Mouse (Mus musculus) telencephalon, adult 2 months (tissue): Measurements from ENCODE around the gene Cyfip1.
A peak's percentile ranks its signal among the peaks of the same experiment; 100 is the strongest.

Experiments
- DNase-seq: peaks from one replicate; pipeline ENCODE4 v3.0.0-alpha.2; 2011; ENCODE audit warnings: low read depth, low spot score

Gene Cyfip1

DNA sequence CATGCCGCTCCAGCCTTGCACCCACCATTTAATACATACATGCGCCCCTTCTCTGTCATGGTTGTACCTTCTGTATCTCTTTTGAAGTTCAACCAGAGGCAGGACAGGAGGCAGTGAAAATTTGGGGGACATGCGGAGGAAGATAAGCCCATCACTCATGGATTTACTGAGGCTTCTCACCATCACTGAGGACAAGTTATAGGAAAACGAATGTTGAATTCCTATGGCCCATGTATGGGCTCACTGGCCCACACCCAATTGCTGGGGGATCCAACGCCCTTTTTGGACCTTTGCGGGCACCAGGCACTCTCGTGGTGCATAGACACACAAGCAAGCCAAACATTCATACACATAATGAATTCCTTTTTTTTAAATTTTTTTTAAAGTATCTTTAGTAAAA is at the start of gene Cyfip1:
Gene Cyfip1 (plus strand): TSS at position 301 of the 400 bp plus-strand sequence.
- no peak for DNase-seq

GRCm38 (mm10) chr7:55792280-55792679 is 49.3 kb upstream of the Cyfip1 start:
- DNase-seq, result peak; percentile 77

GRCm38 (mm10) chr7:55793236-55793951 is 48.2 kb upstream of the Cyfip1 start:
- DNase-seq, result no peak

DNA sequence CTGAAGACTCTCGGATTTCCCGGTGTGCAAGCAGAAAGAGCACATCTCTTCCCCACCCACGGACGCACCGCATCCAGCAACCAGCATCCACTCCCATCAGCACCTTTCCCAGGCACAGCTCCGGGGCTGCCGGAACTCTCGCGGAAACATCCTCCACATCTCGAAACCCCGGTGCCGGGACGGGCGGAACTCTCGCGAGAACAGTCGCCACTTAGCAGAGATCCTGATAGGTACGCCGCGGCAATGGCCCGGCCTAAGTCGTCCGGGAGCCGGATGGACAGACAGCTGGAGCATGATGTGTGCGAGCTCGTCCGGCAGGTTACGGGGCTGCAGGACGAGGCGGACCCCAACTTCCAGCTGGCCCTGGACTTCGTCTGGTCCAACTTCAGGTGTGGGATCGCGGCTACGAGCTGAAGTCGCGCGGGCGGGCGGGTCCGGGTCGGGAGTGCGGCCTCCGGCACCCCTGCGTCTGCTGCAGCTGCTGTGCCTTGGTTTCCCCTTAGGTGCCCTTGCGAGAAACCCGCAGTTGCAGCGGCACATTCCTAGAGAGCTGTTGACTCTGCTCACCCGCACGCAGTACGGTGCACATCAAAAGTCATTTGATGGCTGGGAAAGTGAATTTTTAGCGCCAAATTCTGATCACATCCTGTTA is 47.5 kb upstream of the Cyfip1 start, which contains the start of gene Tubgcp5:
Gene Tubgcp5 (plus strand): TSS at position 203 of the 652 bp plus-strand sequence.
- peak; percentile 96 for DNase-seq

- no peak for DNase-seq
Measured at GRCm38 (mm10) chr7:55799981-55800380, 41.6 kb upstream of the Cyfip1 start.

DNA sequence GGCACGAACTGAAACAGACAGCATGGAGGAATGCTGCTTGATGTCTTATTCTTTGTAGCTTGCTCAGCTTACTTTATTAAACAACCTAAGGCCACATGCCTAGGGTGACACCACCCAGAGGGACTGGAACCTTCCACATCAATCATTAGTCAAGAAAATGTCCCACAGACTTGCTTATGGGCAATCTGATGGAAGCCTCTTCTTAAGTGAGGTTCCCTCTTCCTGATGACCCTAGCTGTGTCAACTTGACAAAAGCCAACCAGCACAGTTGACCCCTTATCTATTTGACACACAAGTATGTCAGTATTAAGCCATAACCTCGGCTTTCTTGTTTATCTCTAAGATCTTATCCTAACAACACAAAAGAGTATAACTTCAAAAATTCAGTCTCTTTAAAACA is 31.6 kb upstream of the Cyfip1 start:
- DNase-seq, result no peak

DNA sequence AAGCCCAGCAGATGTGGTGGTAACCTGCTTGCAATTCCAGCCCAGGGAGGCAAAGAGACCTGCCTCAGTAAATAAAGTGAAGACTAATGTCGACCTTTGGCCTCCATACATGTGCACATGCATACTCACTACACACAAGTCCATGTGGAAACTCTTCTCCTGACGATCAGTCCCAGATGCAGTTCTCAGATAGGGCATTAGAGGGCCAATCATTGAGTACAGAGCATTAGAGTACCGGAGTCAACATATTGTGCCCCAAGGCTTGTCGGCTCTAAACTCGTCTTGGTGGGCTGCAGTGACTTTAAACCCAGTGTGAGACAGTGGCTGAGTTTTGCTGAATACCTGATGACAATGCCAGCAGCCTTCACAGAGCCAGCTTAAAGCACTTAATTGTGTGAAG is 17.1 kb upstream of the Cyfip1 start:
- DNase-seq, result no peak

GRCm38 (mm10) chr7:55827551-55827950 is 14.0 kb upstream of the Cyfip1 start:
- DNase-seq, result no peak

- no peak for DNase-seq
Measured at GRCm38 (mm10) chr7:55836877-55837276, 4.7 kb upstream of the Cyfip1 start.

DNA sequence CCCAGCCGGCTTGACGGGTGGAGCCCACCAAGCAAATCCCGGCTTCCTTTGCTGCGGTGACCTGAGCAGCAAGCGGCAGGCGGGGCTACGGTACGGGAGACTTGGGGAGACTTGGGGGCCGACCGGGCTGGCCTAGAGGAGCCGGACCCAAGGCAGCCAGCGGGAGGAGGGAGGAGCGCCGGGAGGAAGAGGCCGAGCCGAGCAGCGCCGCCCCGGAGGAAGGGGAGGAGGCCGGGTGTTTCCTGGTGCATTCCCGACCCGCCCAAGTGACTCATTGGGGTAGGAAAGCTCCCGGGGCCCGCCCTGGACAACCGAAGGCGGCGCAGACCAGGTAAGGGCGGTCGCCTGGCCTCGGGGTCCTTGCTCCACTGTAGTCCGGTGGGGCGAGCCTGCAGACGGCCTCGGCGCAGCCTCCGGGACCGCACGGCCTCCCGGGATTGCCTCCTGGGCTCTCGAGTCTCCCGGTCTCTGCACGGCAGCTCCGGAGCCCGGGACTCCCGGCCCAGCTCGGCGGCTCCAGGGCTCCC is 495 bp downstream of the Cyfip1 start:
- peak; percentile 71 for DNase-seq

DNA sequence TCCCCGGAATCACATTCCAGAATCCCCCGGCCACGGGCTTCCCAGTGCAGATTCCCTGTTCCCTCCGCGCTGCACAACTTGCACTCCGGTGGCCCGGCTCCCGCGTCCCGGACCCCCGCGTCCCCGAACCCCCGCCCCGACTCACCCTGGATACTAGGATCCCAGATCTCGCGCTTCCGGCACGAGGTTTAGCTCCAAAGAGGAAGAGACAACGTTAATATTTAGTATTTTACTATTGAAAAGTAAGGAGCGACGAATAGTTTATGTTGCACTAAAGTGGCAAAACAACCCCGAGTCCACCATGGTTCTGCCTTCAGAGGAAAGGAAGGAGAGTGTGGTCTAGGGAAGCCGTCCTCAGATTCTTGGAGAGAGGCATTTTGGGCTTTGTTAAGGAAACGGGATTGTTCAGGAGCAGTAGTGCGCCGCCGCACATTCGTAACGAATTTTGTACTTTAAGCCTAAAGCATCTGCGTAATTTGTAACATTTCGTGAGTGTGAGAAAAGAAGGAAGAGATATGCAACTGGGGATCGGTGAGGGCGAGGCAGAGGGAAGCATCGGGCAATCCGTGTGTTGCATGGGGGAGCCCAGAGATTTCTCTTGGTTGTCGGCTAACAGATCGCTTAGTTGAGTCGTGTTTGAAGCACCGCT is 1.1 kb downstream of the Cyfip1 start:
- no peak for DNase-seq

DNA sequence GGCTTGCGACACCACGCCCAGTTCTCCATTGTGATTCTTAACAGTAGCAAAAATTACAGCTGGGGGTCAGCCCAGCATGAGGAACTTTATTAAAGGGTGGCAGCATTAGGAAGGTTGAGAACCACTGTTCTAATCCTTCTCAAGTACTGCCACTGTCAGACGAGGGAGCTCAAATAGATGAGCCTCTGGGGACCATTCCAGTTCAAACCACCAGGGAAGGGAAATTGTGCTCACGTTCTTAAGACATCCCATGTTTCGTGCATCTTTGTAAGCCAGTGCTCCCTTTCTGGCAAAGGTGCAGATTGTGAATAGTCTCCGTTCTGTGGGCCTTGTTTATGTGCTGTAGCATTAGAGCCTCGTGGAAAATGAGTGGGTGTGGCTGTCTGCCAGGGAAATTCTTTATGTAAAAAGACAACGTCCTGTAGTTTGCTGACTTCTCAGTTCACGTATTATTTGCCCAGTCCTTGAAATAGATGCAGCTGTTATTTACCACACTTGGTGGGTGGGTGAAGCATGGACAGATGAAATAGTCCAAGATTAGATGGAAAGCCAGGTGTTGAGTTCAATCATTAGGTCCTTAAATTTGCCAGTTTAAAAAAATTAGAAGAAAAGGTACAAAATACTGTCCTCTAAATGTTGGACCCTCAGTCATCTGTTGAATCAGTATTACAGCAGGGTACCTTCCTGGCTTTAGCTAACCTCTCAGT is 5.2 kb downstream of the Cyfip1 start:
- no peak for DNase-seq

GRCm38 (mm10) chr7:55849948-55850571 is 8.5 kb downstream of the Cyfip1 start:
- DNase-seq, result peak; percentile 92

DNA sequence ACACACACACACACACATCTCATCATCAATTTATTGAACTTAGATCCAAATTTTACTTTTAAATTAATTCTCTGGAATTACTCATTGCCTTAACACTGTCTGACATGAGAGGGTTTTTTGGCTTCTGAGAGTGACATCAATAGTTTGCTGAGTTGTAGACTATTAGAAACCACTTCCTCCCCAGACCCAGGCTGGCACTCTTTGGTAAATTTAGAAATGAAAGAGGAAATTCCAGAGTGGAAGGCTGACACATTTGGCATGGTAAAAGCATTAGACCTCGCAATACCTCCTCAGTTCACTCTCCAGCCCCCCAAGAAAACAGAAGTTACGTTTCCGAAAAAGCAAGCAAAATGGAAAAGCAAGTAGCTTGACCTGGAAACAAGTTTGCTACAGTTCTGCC is 11.2 kb downstream of the Cyfip1 start:
- no peak for DNase-seq

GRCm38 (mm10) chr7:55855597-55855996 is 14.1 kb downstream of the Cyfip1 start:
- DNase-seq, result no peak

GRCm38 (mm10) chr7:55856741-55857140 is 15.2 kb downstream of the Cyfip1 start:
- DNase-seq, result no peak

DNA sequence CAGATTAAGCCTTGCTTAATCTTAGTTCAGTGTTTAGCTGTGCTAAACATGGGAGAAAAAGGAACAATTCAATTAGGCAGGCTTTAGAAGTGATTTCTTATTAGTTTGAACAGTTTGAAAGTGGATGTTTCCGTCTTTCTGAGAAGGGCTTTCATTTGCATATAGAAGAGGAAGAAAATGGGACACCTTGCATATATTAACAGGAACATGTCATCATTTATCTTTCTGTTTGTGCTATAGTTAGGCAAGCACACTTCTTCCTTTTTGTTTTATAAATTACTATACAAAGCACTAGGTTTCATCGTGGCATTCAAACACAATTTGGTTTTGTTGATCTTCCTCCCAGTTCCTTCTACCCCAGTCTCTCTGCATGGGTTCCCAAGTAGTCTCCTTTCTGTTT is 16.2 kb downstream of the Cyfip1 start:
- no peak for DNase-seq

DNA sequence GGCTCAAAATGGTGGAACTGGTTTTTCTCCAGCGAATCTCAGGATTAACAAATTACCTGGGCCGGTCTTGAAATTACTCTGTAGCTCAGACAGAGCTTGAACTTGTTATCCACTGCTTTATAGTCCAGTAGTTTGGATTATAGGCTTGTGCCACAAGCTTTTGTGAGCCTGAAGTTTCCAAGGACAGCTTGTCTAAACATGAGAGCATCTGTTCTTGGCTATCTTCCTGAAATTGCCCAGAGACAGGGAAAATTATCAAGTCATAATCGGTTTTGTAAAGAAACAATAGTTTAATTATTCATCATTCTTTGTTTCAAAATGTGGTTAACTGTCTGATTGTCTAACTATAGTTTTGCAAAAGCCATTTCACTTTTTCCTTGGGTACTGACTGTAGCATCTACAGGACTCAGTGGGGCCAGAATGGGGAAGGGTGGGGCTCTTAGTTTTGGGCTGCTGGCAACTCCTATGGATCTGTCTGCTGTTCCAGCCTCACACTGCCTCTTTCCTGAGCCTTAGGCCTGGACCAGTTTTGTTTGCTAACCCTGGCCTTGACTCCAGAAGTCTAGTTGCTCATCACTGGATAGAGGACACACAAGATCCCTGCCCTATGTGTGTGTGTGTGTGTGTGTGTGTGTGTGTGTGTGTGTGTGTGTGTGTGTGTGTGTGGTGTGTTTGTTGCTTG is 17.4 kb downstream of the Cyfip1 start:
- DNase-seq, result no peak

GRCm38 (mm10) chr7:55859518-55859872 is 17.9 kb downstream of the Cyfip1 start:
- DNase-seq, result no peak

DNA sequence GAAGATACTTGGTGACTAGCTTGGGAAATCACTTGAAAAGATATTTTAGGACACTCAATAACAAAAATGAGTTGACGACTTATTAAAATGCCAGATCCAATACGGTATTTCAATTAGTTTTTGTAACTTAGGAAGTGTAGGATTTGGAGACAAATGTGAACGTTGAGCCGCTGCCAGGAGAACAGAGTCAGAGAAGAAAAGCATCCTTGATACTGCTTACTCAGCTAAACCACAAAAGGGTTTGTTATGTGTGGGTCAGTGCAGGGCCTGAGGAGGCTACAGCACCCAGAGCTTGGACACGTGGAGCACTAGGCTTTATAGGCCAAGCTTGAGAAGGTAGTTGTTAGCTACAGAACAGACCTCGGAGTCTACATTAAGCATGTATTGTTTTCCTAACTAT is 18.4 kb downstream of the Cyfip1 start:
- DNase-seq, result no peak

- DNase-seq, result no peak
Measured at GRCm38 (mm10) chr7:55861175-55861574, 19.6 kb downstream of the Cyfip1 start.
